Mouse (Mus musculus): ENCODE measurements around the gene Fmc1.

The Fmc1 gene

DNA sequence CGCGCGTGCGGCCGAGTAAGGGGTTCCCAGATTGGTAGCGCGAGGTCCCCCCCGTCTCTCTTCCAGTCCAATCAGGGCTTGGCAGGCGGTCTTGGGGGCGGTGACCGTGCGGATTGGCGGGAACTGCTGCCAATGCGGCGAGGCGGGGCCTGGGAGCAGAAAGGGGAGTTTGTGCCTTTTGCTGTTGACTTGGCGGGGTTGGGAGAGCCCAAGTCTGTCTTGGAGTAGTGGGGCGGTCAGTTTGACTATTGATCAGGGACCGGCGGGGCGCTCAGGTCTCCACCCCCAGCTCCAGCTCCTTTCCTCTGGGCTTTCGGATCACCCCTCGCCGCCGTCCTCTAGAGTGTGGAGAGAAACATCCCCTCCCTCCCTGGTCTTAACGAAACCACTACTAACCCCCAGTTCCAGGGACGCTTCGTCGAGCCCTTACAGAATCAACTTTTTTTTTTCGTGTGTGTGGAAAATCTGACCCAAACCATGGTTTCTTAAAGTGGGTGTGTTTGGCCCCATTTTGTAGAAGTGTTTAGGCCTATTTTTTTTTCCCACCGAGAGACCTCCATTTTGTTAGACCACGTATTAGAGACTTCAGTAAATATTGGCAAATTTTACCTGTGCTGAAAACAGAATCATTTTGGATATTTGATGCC is 18.8 kb downstream of the Fmc1 start:
- peak; percentile 96 for DNase-seq (ENCODE audit: extremely low spot score, low spot score)

DNA sequence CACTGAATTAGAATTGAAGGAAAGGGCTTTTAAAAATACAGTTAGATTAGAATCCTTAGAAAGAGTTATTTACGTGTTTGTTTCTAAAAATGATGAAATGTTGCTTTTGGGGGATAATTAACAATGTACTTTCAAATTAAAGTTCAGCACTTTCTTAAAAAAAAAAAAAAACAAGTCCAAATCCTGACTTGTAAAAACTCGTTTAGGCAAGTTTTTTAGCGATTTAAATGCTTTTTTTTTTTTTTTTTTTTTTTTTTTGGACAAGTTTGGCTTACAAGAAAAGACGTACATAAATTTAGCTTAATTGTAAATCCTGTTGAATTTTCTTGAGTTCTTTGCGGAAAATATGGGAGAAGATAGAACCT is 19.3 kb downstream of the Fmc1 start:
- no peak for DNase-seq (ENCODE audit: extremely low spot score, low spot score)

DNA sequence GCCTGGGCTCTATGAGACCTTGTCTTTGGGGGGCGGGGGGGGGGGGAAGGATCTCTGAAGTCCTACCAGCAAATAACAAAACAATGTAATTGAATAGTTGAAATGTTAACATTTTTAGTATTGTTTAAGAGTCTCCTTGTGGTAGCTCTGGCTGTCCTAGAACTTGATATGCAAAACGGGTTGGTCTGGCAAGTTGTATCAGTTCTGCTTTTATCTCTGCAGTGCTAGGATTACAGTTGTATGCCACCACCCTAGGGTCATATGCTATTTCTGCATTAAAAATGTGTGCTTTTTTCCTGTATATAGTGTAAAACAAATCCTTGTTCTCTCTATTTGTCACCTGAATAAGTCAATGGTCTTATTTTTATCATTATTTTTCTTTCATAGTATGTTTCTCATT is 42.8 kb downstream of the Fmc1 start:
- DNase-seq (ENCODE audit: extremely low spot score, low spot score) = no peak

DNA sequence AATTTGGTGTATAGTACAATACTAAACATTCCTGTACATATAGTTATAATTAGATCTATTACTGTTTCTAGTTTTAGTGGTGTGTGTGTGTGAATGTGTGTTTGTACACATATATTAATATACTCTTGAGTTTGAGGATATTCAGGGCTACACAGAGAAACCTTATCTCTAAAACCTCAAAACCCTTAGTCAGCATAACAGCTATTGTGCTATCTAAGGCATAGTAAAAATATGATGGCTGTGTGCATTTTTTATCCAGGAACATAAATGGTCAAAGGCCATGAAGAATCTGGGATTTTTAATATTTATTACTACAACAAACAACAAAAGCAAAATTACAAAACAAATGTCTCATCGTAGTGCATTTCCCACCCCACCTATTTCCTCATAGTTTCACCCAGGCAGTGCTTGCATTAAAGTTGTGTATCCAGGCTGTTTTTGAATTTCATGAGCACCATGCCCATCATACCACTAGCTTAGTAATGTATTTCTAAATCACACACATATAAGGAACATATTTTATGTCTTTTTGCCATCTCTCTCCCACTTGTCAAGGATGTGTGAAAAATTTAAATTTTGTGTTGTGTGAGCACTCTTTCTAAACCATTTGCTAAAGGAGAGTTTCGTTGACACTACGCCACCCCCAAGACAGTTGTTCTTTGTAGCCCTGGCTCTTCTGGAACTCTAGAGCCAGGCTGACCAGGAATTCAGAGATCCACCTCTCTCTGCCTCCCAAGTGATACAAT is 47.0 kb downstream of the Fmc1 start:
- no peak for DNase-seq (ENCODE audit: extremely low spot score, low spot score)

DNA sequence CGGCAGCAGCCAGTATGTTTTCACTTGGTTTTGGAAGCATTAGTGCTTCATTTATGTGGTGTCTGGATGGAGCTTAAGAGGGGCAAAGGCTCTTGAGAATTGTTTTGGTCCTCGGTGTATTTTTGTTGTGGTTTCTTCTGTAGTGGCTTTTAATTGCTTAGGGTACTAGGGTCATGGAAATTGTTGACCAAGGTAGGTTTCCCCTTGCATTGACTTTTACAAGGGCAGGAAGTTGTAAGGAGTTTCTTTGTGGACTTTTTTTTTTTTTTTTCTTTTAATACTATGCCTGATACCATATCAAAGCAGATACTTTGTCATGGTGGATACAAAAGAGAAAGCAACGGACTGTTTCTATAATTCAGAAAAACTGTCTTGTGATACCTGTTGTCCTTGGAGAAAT is 48.4 kb downstream of the Fmc1 start:
- DNase-seq (ENCODE audit: extremely low spot score, low spot score) = no peak
